Mouse (Mus musculus): ENCODE data around the gene Gm39115. TPM values are rescaled to one million over a fixed set of nuclear protein-coding genes. Genes with fewer than 3 reads are reported as not detected.
"Not testable (repeated sequence)": the region's sequence is repeated elsewhere in the genome, so short reads cannot be mapped to it uniquely, and the experiment has no call there.

Gene Gm39115
- polyA plus RNA-seq, 1 experiment from 2014 or later, result not detected

GRCm38 (mm10) chr7:142145413-142145940 is 9.6 kb upstream of the Gm39115 start:
- no peak for ATAC-seq (ENCODE audit: insufficient number of reproducible peaks, insufficient read depth, low FRiP score, low TSS enrichment, low read depth)
- no peaks in the 10 kb centered on the region for H3K36me3 ChIP-seq
- H3K27me3 ChIP-seq, result peaks cover 10% of the 10 kb centered on the region; the same call in 1 of the 2 replicates
- WGBS, result 39% methylated on average over 4 of the region's 4 CpGs
- H3K4me2 ChIP-seq, result no peak overlapping the region
- no peaks in the 10 kb centered on the region for H3K9me3 ChIP-seq
- no peak overlapping the region for H3K9ac ChIP-seq (replicated peaks)
- H3K4me3 ChIP-seq (replicated peaks), result no peak overlapping the region
- H3K4me1 ChIP-seq (replicated peaks), result 0 out of 2 replicates have a peak, but pooled peaks cover 7% of the 10 kb centered on the region
- H3K27ac ChIP-seq, result no peak overlapping the region

- Histone ChIP-seq H3K9me3 (no peaks in the 10 kb centered on the region), H3K4me2 (no peak within 1 kb of the TSS), H3K36me3 (no peaks in the 10 kb centered on the region), H3K27ac (no peak within 1 kb of the TSS), H3K27me3 (peaks cover 10% of the 10 kb centered on the region; the same call in 1 of the 2 replicates), H3K4me1 (replicated peaks) (0 out of 2 replicates have a peak, but pooled peaks cover 7% of the 10 kb centered on the region), H3K9ac (replicated peaks) (no peak within 1 kb of the TSS), H3K4me3 (replicated peaks) (no peak within 1 kb of the TSS)
- no peak for ATAC-seq (ENCODE audit: insufficient number of reproducible peaks, insufficient read depth, low FRiP score, low TSS enrichment, low read depth)
- 74% methylated on average over 1 of the region's 1 CpGs for WGBS
Observed at GRCm38 (mm10) chr7:142144507-142144906, 8.7 kb upstream of the Gm39115 start, which contains the start of gene Gm45337. TSS of gene Gm45337 (minus strand) at chr7:142144607.

GRCm38 (mm10) chr7:142143506-142144010 is 7.7 kb upstream of the Gm39115 start:
- H3K9ac ChIP-seq (replicated peaks); H3K9me3 ChIP-seq; H3K4me2 ChIP-seq; ATAC-seq (ENCODE audit: insufficient number of reproducible peaks, insufficient read depth, low FRiP score, low TSS enrichment, low read depth); H3K27ac ChIP-seq; H3K4me1 ChIP-seq (replicated peaks); H3K36me3 ChIP-seq; H3K4me3 ChIP-seq (replicated peaks): not testable (repeated sequence)
- peaks cover 10% of the 10 kb centered on the region; the same call in 1 of the 2 replicates for H3K27me3 ChIP-seq
- 43% methylated on average over 1 of the region's 1 CpGs for whole genome bisulfite sequencing

GRCm38 (mm10) chr7:142140696-142141095 is 4.9 kb upstream of the Gm39115 start:
- peaks cover 10% of the 10 kb centered on the region; the same call in 1 of the 2 replicates for H3K27me3 ChIP-seq
- WGBS, result 5% methylated on average over 1 of the region's 1 CpGs
- ATAC-seq (ENCODE audit: insufficient number of reproducible peaks, insufficient read depth, low FRiP score, low TSS enrichment, low read depth), result no peak
- H3K4me1 ChIP-seq (replicated peaks), result 0 out of 2 replicates have a peak, but pooled peaks cover 7% of the 10 kb centered on the region
- H3K36me3 ChIP-seq, result no peaks in the 10 kb centered on the region
- no peak overlapping the region for H3K9ac ChIP-seq (replicated peaks)
- H3K9me3 ChIP-seq, result no peaks in the 10 kb centered on the region
- H3K27ac ChIP-seq, result no peak overlapping the region
- H3K4me3 ChIP-seq (replicated peaks), result no peak overlapping the region
- H3K4me2 ChIP-seq, result no peak overlapping the region

- no peak overlapping the region for H3K4me2 ChIP-seq
- no peaks in the 10 kb centered on the region for H3K36me3 ChIP-seq
- H3K27me3 ChIP-seq, result peaks cover 4% of the 10 kb centered on the region
- H3K27ac ChIP-seq, result no peak overlapping the region
- no peak overlapping the region for H3K4me3 ChIP-seq (replicated peaks)
- no peak overlapping the region for H3K9ac ChIP-seq (replicated peaks)
- no peak for ATAC-seq (ENCODE audit: insufficient number of reproducible peaks, insufficient read depth, low FRiP score, low TSS enrichment, low read depth)
- 55% methylated on average over 4 of the region's 4 CpGs for WGBS
- H3K9me3 ChIP-seq, result no peaks in the 10 kb centered on the region
- H3K4me1 ChIP-seq (replicated peaks), result no peaks in the 10 kb centered on the region
Observed at GRCm38 (mm10) chr7:142134206-142134995, 1.4 kb downstream of the Gm39115 start.

- no peaks in the 10 kb centered on the region for H3K4me1 ChIP-seq (replicated peaks)
- H3K9ac ChIP-seq (replicated peaks), result no peak overlapping the region
- ATAC-seq (ENCODE audit: insufficient number of reproducible peaks, insufficient read depth, low FRiP score, low TSS enrichment, low read depth), result no peak
- no peak overlapping the region for H3K4me2 ChIP-seq
- 65% methylated on average over 4 of the region's 4 CpGs for WGBS
- H3K36me3 ChIP-seq, result no peaks in the 10 kb centered on the region
- H3K27ac ChIP-seq, result no peak overlapping the region
- no peaks in the 10 kb centered on the region for H3K9me3 ChIP-seq
- H3K27me3 ChIP-seq, result peaks cover 4% of the 10 kb centered on the region
- H3K4me3 ChIP-seq (replicated peaks), result no peak overlapping the region
Observed at GRCm38 (mm10) chr7:142128843-142129242, 7.0 kb downstream of the Gm39115 start.

GRCm38 (mm10) chr7:142120629-142121028 is 15.2 kb downstream of the Gm39115 start, which contains the start of gene Gm45618:
TSS of gene Gm45618 (minus strand) at chr7:142120729.
- ATAC-seq (ENCODE audit: insufficient number of reproducible peaks, insufficient read depth, low FRiP score, low TSS enrichment, low read depth); H3K36me3 ChIP-seq; H3K4me3 ChIP-seq (replicated peaks); H3K27ac ChIP-seq; H3K4me2 ChIP-seq; H3K9me3 ChIP-seq; H3K9ac ChIP-seq (replicated peaks); H3K4me1 ChIP-seq (replicated peaks): not testable (repeated sequence)
- H3K27me3 ChIP-seq, result peaks cover 12% of the 10 kb centered on the region; the same call in 1 of the 2 replicates
- WGBS, result 91% methylated on average over 1 of the region's 1 CpGs

- Histone ChIP-seq H3K4me3 (replicated peaks) (no peak overlapping the region), H3K9me3 (no peaks in the 10 kb centered on the region), H3K4me2 (no peak overlapping the region), H3K4me1 (replicated peaks) (no peaks in the 10 kb centered on the region), H3K9ac (replicated peaks) (no peak overlapping the region), H3K36me3 (no peaks in the 10 kb centered on the region), H3K27me3 (peaks cover 12% of the 10 kb centered on the region; the same call in 1 of the 2 replicates), H3K27ac (no peak overlapping the region)
- 22% methylated on average over 5 of the region's 5 CpGs for WGBS
- ATAC-seq (ENCODE audit: insufficient number of reproducible peaks, insufficient read depth, low FRiP score, low TSS enrichment, low read depth), result no peak
Observed at GRCm38 (mm10) chr7:142119632-142120031, 16.2 kb downstream of the Gm39115 start.

- WGBS, result 54% methylated on average over 5 of the region's 5 CpGs
- H3K36me3 ChIP-seq, result no peaks in the 10 kb centered on the region
- no peak overlapping the region for H3K4me2 ChIP-seq
- H3K4me3 ChIP-seq (replicated peaks), result no peak overlapping the region
- H3K9me3 ChIP-seq, result no peaks in the 10 kb centered on the region
- H3K27me3 ChIP-seq, result peaks cover 16% of the 10 kb centered on the region
- no peak for ATAC-seq (ENCODE audit: insufficient number of reproducible peaks, insufficient read depth, low FRiP score, low TSS enrichment, low read depth)
- no peak overlapping the region for H3K27ac ChIP-seq
- no peaks in the 10 kb centered on the region for H3K4me1 ChIP-seq (replicated peaks)
- H3K9ac ChIP-seq (replicated peaks), result no peak overlapping the region
Observed at GRCm38 (mm10) chr7:142104747-142105146, 31.1 kb downstream of the Gm39115 start.

- peaks cover 73% of the 10 kb centered on the region for H3K27me3 ChIP-seq
- 11% methylated on average over 9 of the region's 9 CpGs for WGBS
- H3K9me3 ChIP-seq, result no peaks in the 10 kb centered on the region
- no peak overlapping the region for H3K27ac ChIP-seq
- H3K4me2 ChIP-seq, result no peak overlapping the region
- no peaks in the 10 kb centered on the region for H3K36me3 ChIP-seq
- 0 out of 2 replicates have a peak, but pooled peaks have one; percentile 44 for ATAC-seq (ENCODE audit: insufficient number of reproducible peaks, insufficient read depth, low FRiP score, low TSS enrichment, low read depth)
- peaks cover 12% of the 10 kb centered on the region for H3K4me1 ChIP-seq (replicated peaks)
- no peak overlapping the region for H3K4me3 ChIP-seq (replicated peaks)
- H3K9ac ChIP-seq (replicated peaks), result no peak overlapping the region
Observed at GRCm38 (mm10) chr7:142097776-142098175, 38.1 kb downstream of the Gm39115 start.

GRCm38 (mm10) chr7:142096701-142097100 is 39.1 kb downstream of the Gm39115 start:
- WGBS, result 67% methylated on average over 4 of the region's 4 CpGs
- Histone ChIP-seq H3K27me3 (peaks cover 84% of the 10 kb centered on the region), H3K4me2 (no peak overlapping the region), H3K36me3 (no peaks in the 10 kb centered on the region), H3K9ac (replicated peaks) (no peak overlapping the region), H3K9me3 (no peaks in the 10 kb centered on the region), H3K27ac (no peak overlapping the region), H3K4me1 (replicated peaks) (peaks cover 20% of the 10 kb centered on the region), H3K4me3 (replicated peaks) (no peak overlapping the region)
- no peak for ATAC-seq (ENCODE audit: insufficient number of reproducible peaks, insufficient read depth, low FRiP score, low TSS enrichment, low read depth)
